Mouse (Mus musculus) CH12.LX (cell line): Measurements from ENCODE around the gene Gm36245. TPM values are rescaled to one million over a fixed set of nuclear protein-coding genes. Genes with fewer than 3 reads are reported as not detected.

Experiments used
- DNase-seq: peaks from one replicate; pipeline ENCODE4 v3.0.0-alpha.2; 2013; ENCODE audit errors: extremely low read depth
- H3K27ac ChIP-seq: 2 replicates; pipeline ENCODE4 v1.5.1; 2012; ENCODE audit warnings: low read depth, mild to moderate bottlenecking, control low read depth, moderate library complexity; ENCODE audit not compliant: insufficient read depth
- H3K27me3 ChIP-seq: replicated peaks from 2 replicates; pipeline ENCODE3; 2012; ENCODE audit warnings: inconsistent platforms
- H3K36me3 ChIP-seq, 2 experiments: replicated peaks in 1 of 2; 2 replicates each; pipeline versions ENCODE3 to v1.6.1; 2012; ENCODE audit warnings: inconsistent platforms in 1 of 2, low read length in 1 of 2, mild to moderate bottlenecking in 1 of 2, mixed read lengths in 1 of 2, moderate library complexity in 1 of 2; ENCODE audit not compliant: control insufficient read depth in 1 of 2, insufficient read depth in 1 of 2
- H3K4me1 ChIP-seq, 2 experiments: 2 replicates each; pipeline ENCODE4 v1.6.1; 2012; ENCODE audit warnings: inconsistent platforms in 1 of 2, moderate library complexity in 1 of 2; ENCODE audit not compliant: insufficient read depth in 2 of 2, control insufficient read depth in 1 of 2
- H3K4me2 ChIP-seq: 2 replicates; pipeline ENCODE4 v1.6.1; 2012; ENCODE audit warnings: low read depth, mild to moderate bottlenecking, control low read depth; ENCODE audit not compliant: poor library complexity, insufficient read depth, severe bottlenecking
- H3K4me3 ChIP-seq, 3 experiments: fragments of 150-350 bp in 1 of 3; sonication (generic) in 1 of 3; replicated peaks in 1 of 3; 2 replicates each; pipeline versions ENCODE3 to v1.5.1; 2011 to 2012; ENCODE audit warnings: low read depth in 2 of 3, low read length in 2 of 3, mild to moderate bottlenecking in 2 of 3, moderate library complexity in 2 of 3, control low read depth in 1 of 3, improper control_type of control experiment in 1 of 3, inconsistent platforms in 1 of 3, mixed read lengths in 1 of 3; ENCODE audit not compliant: poor library complexity in 1 of 3
- H3K79me2 ChIP-seq: replicated peaks from 2 replicates; pipeline ENCODE4 v1.6.1; 2012; ENCODE audit warnings: mild to moderate bottlenecking, moderate library complexity; ENCODE audit not compliant: control insufficient read depth, poor library complexity, insufficient read depth, severe bottlenecking; ENCODE audit errors: extremely low read depth
- H3K9ac ChIP-seq: 2 replicates; pipeline ENCODE4 v1.6.1; 2012; ENCODE audit warnings: low read depth, mild to moderate bottlenecking, control low read depth, moderate library complexity; ENCODE audit not compliant: insufficient read depth
- H3K9me3 ChIP-seq: replicated peaks from 2 replicates; pipeline ENCODE3; 2012; ENCODE audit warnings: low read length, inconsistent platforms, mixed read lengths
- CHD2 ChIP-seq: IDR thresholded peaks from 2 replicates; pipeline ENCODE4 v1.6.1; 2011; ENCODE audit warnings: low read length, improper control_type of control experiment
- E2F4 ChIP-seq: IDR thresholded peaks from 2 replicates; pipeline ENCODE4 v1.6.1; 2011; ENCODE audit warnings: low read depth, low read length, improper control_type of control experiment; ENCODE audit not compliant: insufficient replicate concordance
- EP300 ChIP-seq: IDR thresholded peaks from 2 replicates; pipeline ENCODE4 v1.6.1; 2011; ENCODE audit warnings: low read length, improper control_type of control experiment
- ETS1 ChIP-seq: conservative IDR thresholded peaks from 2 replicates; pipeline ENCODE4 v1.6.1; 2012; ENCODE audit warnings: low read depth, mild to moderate bottlenecking, inconsistent platforms, low read length, improper control_type of control experiment, moderate library complexity
- HCFC1 ChIP-seq: IDR thresholded peaks from 2 replicates; pipeline ENCODE4 v1.6.1; 2012; ENCODE audit warnings: low read depth, mild to moderate bottlenecking, inconsistent platforms, low read length, improper control_type of control experiment
- IRF4 ChIP-seq: IDR thresholded peaks from 2 replicates; pipeline ENCODE4 v1.6.1; 2014; ENCODE audit warnings: low read depth, mild to moderate bottlenecking, inconsistent platforms, low read length, improper control_type of control experiment
- NELFE ChIP-seq: IDR thresholded peaks from 2 replicates; pipeline ENCODE4 v1.6.1; 2011; ENCODE audit warnings: low read depth, low read length, improper control_type of control experiment
- PAX5 ChIP-seq: IDR thresholded peaks from 2 replicates; pipeline ENCODE4 v1.6.1; 2012; ENCODE audit warnings: low read length, inconsistent platforms, mixed read lengths
- POLR2A ChIP-seq: IDR thresholded peaks from 2 replicates; pipeline ENCODE4 v1.6.1; 2011; ENCODE audit warnings: low read depth, mild to moderate bottlenecking, improper control_type of control experiment, low read length
- POLR2AphosphoS2 ChIP-seq: IDR thresholded peaks from 2 replicates; pipeline ENCODE4 v1.6.1; 2011; ENCODE audit warnings: low read depth, low read length, improper control_type of control experiment
- RAD21 ChIP-seq: IDR thresholded peaks from 2 replicates; pipeline ENCODE4 v1.6.1; 2011; ENCODE audit warnings: low read depth, mild to moderate bottlenecking, low read length, improper control_type of control experiment, moderate library complexity
- SIN3A ChIP-seq: IDR thresholded peaks from 2 replicates; pipeline ENCODE4 v1.6.1; 2012; ENCODE audit warnings: low read length, improper control_type of control experiment, inconsistent platforms
- UBTF ChIP-seq: IDR thresholded peaks from 2 replicates; pipeline ENCODE4 v1.6.1; 2012; ENCODE audit warnings: low read depth, mild to moderate bottlenecking, inconsistent platforms, low read length, improper control_type of control experiment, moderate library complexity
- USF1 ChIP-seq: IDR thresholded peaks from 2 replicates; pipeline ENCODE4 v1.6.1; 2014; ENCODE audit warnings: low read depth, mild to moderate bottlenecking, inconsistent platforms, low read length, improper control_type of control experiment
- ZNF384 ChIP-seq: IDR thresholded peaks from 2 replicates; pipeline ENCODE4 v1.6.1; 2012; ENCODE audit warnings: low read depth, low read length, improper control_type of control experiment, inconsistent platforms
- dilution Hi-C: fragments of 300-500 bp; cut with MboI; formaldehyde crosslinking; loops from 2 replicates; pipeline ENCODE4 v1.14.3; 2020; ENCODE audit warnings: low sequenced_read_pairs; ENCODE audit not compliant: extremely low pct_unique_long_range_greater_than_20kb, extremely low pct_ligation_motif_present
- in situ Hi-C: fragments of 300-500 bp; cut with MboI; formaldehyde crosslinking; loops from 3 replicates; pipeline ENCODE4 v1.14.3; 2019; ENCODE audit warnings: low sequenced_read_pairs, low pct_ligation_motif_present, low pct_unique_long_range_greater_than_20kb, mixed read lengths
- polyA plus RNA-seq: library from polyadenylated mRNA; unstranded; fragments of >175 nt; gene quantifications from 2 replicates; pipeline ENCODE4 v1.2.1, GENCODE M21; 2012; ENCODE audit warnings: low read depth; ENCODE audit not compliant: insufficient read length
- total RNA-seq, 2 experiments: library from RNA; depleted of rRNA; stranded (reverse); fragments of 300-350 nt in 1 of 2; fragments of >200 nt in 1 of 2; gene quantifications; 2 replicates each; pipeline ENCODE4 v1.2.3; 2012 to 2014

The Gm36245 gene
- total and polyA plus RNA-seq, 3 experiments, result not detected

DNA sequence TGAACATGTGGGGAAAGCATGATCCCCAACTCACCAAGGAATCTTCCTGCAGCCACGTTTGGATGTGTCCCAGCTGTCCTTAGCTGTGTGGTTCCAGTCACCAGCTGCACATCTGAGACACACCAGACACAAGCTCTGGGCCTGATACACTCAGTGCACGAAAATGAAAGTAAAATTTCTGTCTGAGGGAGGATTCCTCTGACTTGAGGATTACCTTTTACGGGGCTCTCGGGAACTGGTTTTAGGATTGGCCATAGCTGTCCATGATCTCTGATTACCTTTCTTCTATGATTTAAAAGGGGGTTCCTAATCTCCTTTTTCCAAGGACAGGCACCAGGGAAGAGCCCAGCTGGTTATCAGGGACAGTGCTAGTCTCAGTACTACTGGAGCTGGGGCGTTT is 3.1 kb upstream of the Gm36245 start, which contains the start of gene Apol10b:
Gene Apol10b, minus strand, starts transcription at position 165 of the 400 bp plus-strand sequence.
- Histone ChIP-seq H3K9ac (peak within 1 kb of the TSS; percentile 85), H3K9me3 (no peaks in the 10 kb centered on the region), H3K4me2 (peak within 1 kb of the TSS; percentile 93), H3K36me3 (peaks cover 3 to 4% of the 10 kb centered on the region in 2 experiments), H3K4me3 (peak within 1 kb of the TSS; percentile 20 to 34 (median 22)), H3K27me3 (no peaks in the 10 kb centered on the region), H3K27ac (no peak within 1 kb of the TSS; the same call in 1 of the 2 replicates), H3K4me1 (peaks cover 10 to 41% of the 10 kb centered on the region in 2 experiments), H3K79me2 (no peaks in the 10 kb centered on the region)
- dilution Hi-C loops (no loop called here), in situ Hi-C loops (no loop called here)
- peak; percentile 19 for DNase-seq
- peak; percentile 38; the same call in 1 of the 2 replicates for TF ChIP-seq POLR2A
- no peak for TF ChIP-seq USF1

DNA sequence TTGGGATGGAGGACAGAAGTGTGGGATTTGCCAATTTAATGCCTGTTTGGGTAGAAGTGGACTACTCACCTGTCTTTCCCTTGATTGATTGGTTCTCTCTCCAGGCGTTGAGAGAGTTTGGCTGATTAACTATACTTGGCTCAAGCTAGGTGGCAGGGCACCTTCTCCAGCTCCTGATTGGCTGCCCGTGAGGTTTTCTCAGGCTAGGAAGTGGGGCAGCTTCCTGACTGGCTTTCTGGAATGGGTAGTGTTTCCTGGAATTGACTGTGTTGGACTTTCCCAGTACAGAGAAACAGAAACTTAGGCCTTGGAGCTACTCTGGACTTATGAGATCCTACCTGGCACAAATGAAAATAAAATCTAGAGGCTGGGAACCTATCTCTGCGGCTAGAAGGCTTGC is 629 bp upstream of the Gm36245 start:
- Histone ChIP-seq H3K9ac (no peak overlapping the region), H3K27ac (no peak overlapping the region), H3K27me3 (no peaks in the 10 kb centered on the region), H3K4me3 (no peak overlapping the region), H3K4me1 (peaks cover 10 to 32% of the 10 kb centered on the region in 2 experiments), H3K79me2 (no peaks in the 10 kb centered on the region), H3K4me2 (no peak overlapping the region), H3K36me3 (no peaks in the 10 kb centered on the region), H3K9me3 (no peaks in the 10 kb centered on the region)
- no peak for DNase-seq
- dilution Hi-C loops (no loop called here), in situ Hi-C loops (no loop called here)
- TF ChIP-seq CHD2 (no peak), SIN3A (no peak), PAX5 (no peak), ZNF384 (no peak), E2F4 (no peak), UBTF (no peak), HCFC1 (no peak), RAD21 (no peak), IRF4 (no peak), NELFE (no peak), EP300 (no peak)

DNA sequence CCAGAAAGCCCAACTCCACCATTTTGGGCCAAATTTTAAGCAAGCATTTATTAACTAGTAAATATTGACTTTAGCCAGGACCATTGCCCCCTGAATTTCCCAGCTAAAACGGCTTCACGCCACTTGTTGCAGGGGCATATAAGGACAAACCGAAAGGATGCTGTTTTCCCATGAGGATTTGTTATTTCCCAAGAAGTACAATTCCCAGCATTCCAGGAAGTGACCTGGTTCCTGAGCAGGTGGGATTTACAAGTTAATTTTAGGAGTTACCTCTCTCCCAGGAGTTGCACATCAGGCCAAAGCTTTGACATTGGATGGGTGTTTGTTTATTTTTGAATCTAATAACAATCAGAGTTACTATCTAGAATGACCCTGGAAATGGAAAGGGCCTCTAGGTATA is 7.0 kb downstream of the Gm36245 start:
- TF ChIP-seq POLR2AphosphoS2 (no peak), POLR2A (no peak), ETS1 (no peak)
- Histone ChIP-seq H3K79me2 (no peaks in the 10 kb centered on the region), H3K4me3 (no peak overlapping the region), H3K4me1 (peaks cover 2 to 11% of the 10 kb centered on the region in 2 experiments; a peak in 3 of 4 replicates), H3K9me3 (no peaks in the 10 kb centered on the region), H3K9ac (no peak overlapping the region), H3K4me2 (no peak overlapping the region), H3K27ac (no peak overlapping the region), H3K36me3 (no peaks in the 10 kb centered on the region), H3K27me3 (no peaks in the 10 kb centered on the region)
- no peak for DNase-seq
- dilution Hi-C loops (no loop called here), in situ Hi-C loops (no loop called here)
